ENCODE assay signal across 32 mouse cellular contexts in genomic region chr17:28408251-28408918, GRCm38 (mm10). TPM values are rescaled to one million over a fixed set of nuclear protein-coding genes. Genes with fewer than 3 reads are reported as not detected.
DNase-seq lines count a peak whose midpoint lies in the region; ATAC-seq and TF ChIP-seq lines count a peak whose summit lies in the region.
"Had no signal": no experiment of that assay in that cellular context is flagged by ENCODE, and none has a peak within 500 bp of the region (broad histone marks: within the 10 kb centered on the region; RNA-seq: fewer than 3 reads in every experiment).

No protein-coding gene starts in this region.

- intact Hi-C loops in heart, postnatal 10 days (cut with DNase I) = no loop called here

- no peak overlapping the region for H3K4me2 ChIP-seq in kidney, embryonic 14.5 days (replicated peaks; ENCODE audit: low read depth, low read length)
- H3K4me2 ChIP-seq: heart, embryonic 12.5 days; hindbrain, embryonic 12.5 days; limb, embryonic 13.5 days; midbrain, embryonic 15.5 days; neural tube, embryonic 12.5 days had no signal

- TF ChIP-seq CTCF in layer of hippocampus, adult 2 months (conservative IDR thresholded peaks at IDR 0.05) = no peak
- no peak for TF ChIP-seq CTCF in spleen, adult 2 months (IDR thresholded peaks at IDR 0.05; ENCODE audit: extremely low read depth, insufficient read depth, insufficient read length, insufficient replicate concordance)
- TF ChIP-seq CTCF in bone marrow macrophage, adult 2 months (IDR thresholded peaks at IDR 0.05; ENCODE audit: low read depth, low read length) = no peak

- WGBS in spleen, adult 2 months = 86% methylated on average over 5 of the region's 5 CpGs
- 68% methylated on average over 5 of the region's 5 CpGs for WGBS in kidney, embryonic 14.5 days

- peaks cover 6% of the 10 kb centered on the region for H3K36me3 ChIP-seq in spleen, adult 2 months (ENCODE audit: control insufficient read depth, insufficient read depth, low read length)
- H3K36me3 ChIP-seq in kidney, embryonic 14.5 days (ENCODE audit: control insufficient read depth, insufficient read depth, low read length) = peaks cover 33% of the 10 kb centered on the region

- no peak for ATAC-seq in kidney, embryonic 14.5 days (ENCODE audit: low FRiP score, low TSS enrichment)
- ATAC-seq: midbrain, embryonic 15.5 days had no signal

- H3K9me3 ChIP-seq in kidney, embryonic 14.5 days (ENCODE audit: control insufficient read depth, low read length) = no peaks in the 10 kb centered on the region
- H3K9me3 ChIP-seq: hindbrain, embryonic 12.5 days; limb, embryonic 13.5 days; midbrain, embryonic 15.5 days; neural tube, embryonic 12.5 days had no signal

- H3K27ac ChIP-seq in layer of hippocampus, adult 2 months = peak overlapping the region; percentile 11; the same call in 1 of the 2 replicates
- H3K27ac ChIP-seq in spleen, adult 2 months (ENCODE audit: insufficient read depth, low read length) = peak overlapping the region; percentile 81
- H3K27ac ChIP-seq in bone marrow macrophage, adult 2 months (ENCODE audit: insufficient read depth, low read depth, low read length) = peak overlapping the region; percentile 49
- H3K27ac ChIP-seq in kidney, embryonic 14.5 days (ENCODE audit: low read depth, low read length) = no peak overlapping the region
- H3K27ac ChIP-seq: forebrain, embryonic 10.5 days; hindbrain, embryonic 12.5 days; limb, embryonic 13.5 days; neural tube, embryonic 12.5 days had no signal

- no peak overlapping the region for H3K4me3 ChIP-seq in layer of hippocampus, adult 2 months
- no peak overlapping the region for H3K4me3 ChIP-seq in spleen, adult 2 months (ENCODE audit: extremely low read depth, insufficient read depth, insufficient read length)
- no peak overlapping the region for H3K4me3 ChIP-seq in bone marrow macrophage, adult 2 months (ENCODE audit: insufficient read depth, low read length)
- H3K4me3 ChIP-seq in kidney, embryonic 14.5 days (ENCODE audit: low read length) = no peak overlapping the region
- H3K4me3 ChIP-seq: forebrain, embryonic 10.5 days; heart, embryonic 12.5 days; hindbrain, embryonic 12.5 days; limb, embryonic 13.5 days; midbrain, embryonic 15.5 days; neural tube, embryonic 12.5 days had no signal

- TF ChIP-seq POLR2A in spleen, adult 2 months (IDR thresholded peaks at IDR 0.05; ENCODE audit: low read depth, low read length) = no peak
- TF ChIP-seq POLR2A in bone marrow macrophage, adult 2 months (IDR thresholded peaks at IDR 0.05; ENCODE audit: borderline replicate concordance, low read depth, low read length) = no peak

- no peak for DNase-seq in layer of hippocampus, adult 2 months (ENCODE audit: low spot score in 2 of 2)
- no peak for DNase-seq in layer of hippocampus, adult 9-10 months (ENCODE audit: low spot score)
- DNase-seq in spleen, adult 2 months (ENCODE audit: low read depth in 1 of 2, low spot score in 2 of 2) = no peak
- no peak for DNase-seq in spleen, adult 12 weeks (ENCODE audit: low spot score)
- DNase-seq in heart, postnatal 10 days = no peak
- DNase-seq in right cerebral cortex, postnatal 14 days = no peak
- DNase-seq: adrenal gland, postnatal 36 days; cerebellum, adult 11-12 months; cerebellum, postnatal 10 days; forebrain, postnatal 0 days; gastrocnemius, postnatal 14 days; heart, adult 18-20 months; heart, postnatal 14 days; kidney, postnatal 10 days; lung, adult 2 months; lung, postnatal 4 days; retina, postnatal 1 day; thymus, adult 18-20 months; thymus, postnatal 36 days had no signal

- H3K4me1 ChIP-seq in spleen, adult 2 months (ENCODE audit: control insufficient read depth, insufficient read depth, insufficient read length) = peaks cover 6% of the 10 kb centered on the region; the same call in 1 of the 2 replicates
- peaks cover 10% of the 10 kb centered on the region for H3K4me1 ChIP-seq in bone marrow macrophage, adult 2 months (ENCODE audit: control insufficient read depth, insufficient read depth, low read length)
- H3K4me1 ChIP-seq in kidney, embryonic 14.5 days (ENCODE audit: control insufficient read depth, insufficient read depth, low read length) = no peaks in the 10 kb centered on the region
- H3K4me1 ChIP-seq: forebrain, embryonic 10.5 days; heart, embryonic 12.5 days; hindbrain, embryonic 12.5 days; midbrain, embryonic 15.5 days; neural tube, embryonic 12.5 days had no signal

- no peaks in the 10 kb centered on the region for H3K27me3 ChIP-seq in spleen, adult 2 months (ENCODE audit: control insufficient read depth, insufficient read depth, low read length)
- no peaks in the 10 kb centered on the region for H3K27me3 ChIP-seq in kidney, embryonic 14.5 days (ENCODE audit: control insufficient read depth, insufficient read depth, low read length)
- H3K27me3 ChIP-seq: heart, embryonic 12.5 days; hindbrain, embryonic 12.5 days; limb, embryonic 13.5 days; midbrain, embryonic 15.5 days; neural tube, embryonic 12.5 days; Patski had no signal

- no peak overlapping the region for H3K9ac ChIP-seq in kidney, embryonic 14.5 days (ENCODE audit: low read depth, low read length)
- H3K9ac ChIP-seq: forebrain, postnatal 0 days; heart, embryonic 12.5 days; hindbrain, embryonic 12.5 days; limb, embryonic 13.5 days; midbrain, embryonic 15.5 days; neural tube, embryonic 12.5 days had no signal

RNA-seq across cellular contexts. Expression of gene Tulp1, which starts 43.4 kb away (rescaled TPM):
- total RNA-seq in layer of hippocampus, adult 2 months (2021) = not detected
- 0.15 and 0.25 TPM in 2 replicates for polyA plus RNA-seq in spleen, adult 2 months (2012; rRNA removed)
- not detected in 2 replicates for polyA plus RNA-seq in bone marrow macrophage, adult 2 months (2012; ENCODE audit: insufficient read depth, insufficient read length, missing spikeins)
- total RNA-seq in heart, postnatal 10 days (2021) = under 1 TPM; 0.86 to 0.94 TPM
- 5.1 and 5.6 TPM in 2 replicates for polyA plus RNA-seq in kidney, embryonic 14.5 days (2014; fragmentation: Nextera tagmentation; extraction: Ambion mirVana)
- total RNA-seq: adrenal gland, adult 18-20 months; gastrocnemius, postnatal 14 days; heart, adult 18-20 months; layer of hippocampus, postnatal 25 days; left cerebral cortex, postnatal 10 days had no signal
- polyA plus RNA-seq: Patski had no signal

RNA-seq across cellular contexts. Expression of gene Tead3, which starts 57.8 kb away (rescaled TPM):
- total RNA-seq in layer of hippocampus, adult 2 months (2021) = 1 to 10 TPM; 3.0 to 3.2 TPM
- polyA plus RNA-seq in spleen, adult 2 months (2012; rRNA removed) = 4.3 and 5.0 TPM in 2 replicates
- polyA plus RNA-seq in bone marrow macrophage, adult 2 months (2012; ENCODE audit: insufficient read depth, insufficient read length, missing spikeins) = not detected in 2 replicates
- 10 to 100 TPM; 15.3 to 19.3 TPM for total RNA-seq in heart, postnatal 10 days (2021)
- 8.7 and 10.9 TPM in 2 replicates for polyA plus RNA-seq in kidney, embryonic 14.5 days (2014; fragmentation: Nextera tagmentation; extraction: Ambion mirVana)
- polyA plus RNA-seq: inflammation-experienced regulatory T-cells, adult 6 months had no signal
